Mouse (Mus musculus): ENCODE results near the gene Slc35f1. TPM values are rescaled to one million over a fixed set of nuclear protein-coding genes. Genes with fewer than 3 reads are reported as not detected.

Gene Slc35f1
- total and polyA plus RNA-seq, 3 experiments, result 0.07 to 0.11 TPM; not detected in 1

DNA sequence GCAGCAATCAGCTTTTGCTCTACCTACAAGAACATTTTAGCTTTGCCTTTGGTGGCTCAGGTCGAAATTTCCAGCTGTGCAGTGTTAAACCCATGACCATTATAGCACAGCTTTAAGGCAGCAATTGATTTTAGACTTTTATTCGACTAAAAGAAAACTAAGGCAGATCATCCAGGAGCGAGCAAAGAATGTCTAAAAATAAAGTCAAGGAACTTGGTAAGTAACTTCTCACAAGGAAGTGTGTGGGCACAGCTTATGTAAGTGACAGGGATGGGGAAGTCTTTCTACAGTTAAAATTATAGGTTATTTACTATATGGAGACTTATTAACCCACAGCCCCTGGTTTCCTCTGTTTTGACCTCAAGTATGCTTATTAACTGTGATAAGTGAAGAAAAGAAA lies 262.2 kb downstream of the Slc35f1 start:
- no peak overlapping the region for H3K4me3 ChIP-seq (replicated peaks in 1 of 3; ENCODE audit: low read depth in 2 of 3, low read length in 2 of 3, poor library complexity in 1 of 3)
- H3K9ac ChIP-seq (ENCODE audit: insufficient read depth, low read depth), result no peak overlapping the region
- H3K79me2 ChIP-seq (replicated peaks; ENCODE audit: control insufficient read depth, extremely low read depth, insufficient read depth, poor library complexity, severe bottlenecking), result no peaks in the 10 kb centered on the region
- H3K27ac ChIP-seq (ENCODE audit: insufficient read depth, low read depth), result no peak overlapping the region
- in situ Hi-C loops (cut with MboI; ENCODE audit: low pct_ligation_motif_present, low pct_unique_long_range_greater_than_20kb, low sequenced_read_pairs), result no loop called here
- dilution Hi-C loops (cut with MboI; ENCODE audit: extremely low pct_ligation_motif_present, extremely low pct_unique_long_range_greater_than_20kb, low sequenced_read_pairs), result no loop called here
- H3K9me3 ChIP-seq (replicated peaks; ENCODE audit: low read length), result no peaks in the 10 kb centered on the region
- H3K36me3 ChIP-seq (replicated peaks in 1 of 2; ENCODE audit: control insufficient read depth in 1 of 2, insufficient read depth in 1 of 2, low read length in 1 of 2), result no peaks in the 10 kb centered on the region
- no peaks in the 10 kb centered on the region for H3K4me1 ChIP-seq (ENCODE audit: control insufficient read depth in 1 of 2, insufficient read depth in 2 of 2)
- no peak for DNase-seq (ENCODE audit: extremely low read depth)
- no peaks in the 10 kb centered on the region for H3K27me3 ChIP-seq (replicated peaks)
- no peak for TF ChIP-seq USF1 (IDR thresholded peaks at IDR 0.05; ENCODE audit: low read depth, low read length)
- TF ChIP-seq USF2 (conservative IDR thresholded peaks at IDR 0.05; ENCODE audit: low read depth, low read length), result no peak
- no peak for TF ChIP-seq JUND (conservative IDR thresholded peaks at IDR 0.05; ENCODE audit: low read depth, low read length)
- no peak for TF ChIP-seq ZKSCAN1 (IDR thresholded peaks at IDR 0.05; ENCODE audit: borderline replicate concordance, low read depth, low read length)
- TF ChIP-seq MYC (IDR thresholded peaks at IDR 0.05; ENCODE audit: low read depth, low read length), result no peak
- TF ChIP-seq UBTF (IDR thresholded peaks at IDR 0.05; ENCODE audit: low read depth, low read length), result no peak
- no peak for TF ChIP-seq ELF1 (IDR thresholded peaks at IDR 0.05; ENCODE audit: low read depth, low read length)
- no peak for TF ChIP-seq JUN (IDR thresholded peaks at IDR 0.05; ENCODE audit: insufficient read depth, low read depth, low read length)
- TF ChIP-seq POLR2A (IDR thresholded peaks at IDR 0.05; ENCODE audit: low read depth, low read length), result no peak
- TF ChIP-seq ZC3H11A (IDR thresholded peaks at IDR 0.05; ENCODE audit: low read depth, low read length), result no peak
- no peak for TF ChIP-seq HCFC1 (IDR thresholded peaks at IDR 0.05; ENCODE audit: low read depth, low read length)
- no peak for TF ChIP-seq KAT2A (IDR thresholded peaks at IDR 0.05; ENCODE audit: insufficient replicate concordance, low read length)
- no peak for TF ChIP-seq CHD2 (IDR thresholded peaks at IDR 0.05; ENCODE audit: low read length)
- no peak for TF ChIP-seq BHLHE40 (IDR thresholded peaks at IDR 0.05; ENCODE audit: low read depth, low read length)
- TF ChIP-seq IRF4 (IDR thresholded peaks at IDR 0.05; ENCODE audit: low read depth, low read length), result no peak
- TF ChIP-seq SMC3 (IDR thresholded peaks at IDR 0.05; ENCODE audit: low read depth, low read length), result no peak
- no peak overlapping the region for H3K4me2 ChIP-seq (ENCODE audit: insufficient read depth, low read depth, poor library complexity, severe bottlenecking)

DNA sequence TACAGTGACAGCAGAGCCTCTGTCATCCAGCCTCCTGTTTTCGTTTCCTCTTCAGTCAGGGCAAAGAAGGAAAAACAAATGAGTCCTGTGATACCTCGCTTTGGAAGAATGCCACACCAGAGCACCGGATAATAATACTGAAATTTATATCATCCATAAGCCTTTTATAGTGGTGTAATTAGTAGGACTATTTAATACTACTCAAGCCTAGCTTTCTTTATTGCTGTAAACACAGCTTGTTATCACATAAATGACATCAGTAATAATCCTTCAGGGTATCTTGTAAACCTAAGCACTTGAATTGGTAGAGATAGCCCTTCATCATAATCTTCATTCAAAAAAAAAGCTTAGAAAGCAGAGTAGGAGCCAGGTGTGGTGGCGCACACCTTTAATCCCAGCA lies 266.4 kb downstream of the Slc35f1 start:
- H3K9ac ChIP-seq (ENCODE audit: insufficient read depth, low read depth), result no peak overlapping the region
- H3K4me3 ChIP-seq (replicated peaks in 1 of 3; ENCODE audit: low read depth in 2 of 3, low read length in 2 of 3, poor library complexity in 1 of 3), result no peak overlapping the region
- H3K27ac ChIP-seq (ENCODE audit: insufficient read depth, low read depth), result no peak overlapping the region
- H3K79me2 ChIP-seq (replicated peaks; ENCODE audit: control insufficient read depth, extremely low read depth, insufficient read depth, poor library complexity, severe bottlenecking), result no peaks in the 10 kb centered on the region
- in situ Hi-C loops (cut with MboI; ENCODE audit: low pct_ligation_motif_present, low pct_unique_long_range_greater_than_20kb, low sequenced_read_pairs), result no loop called here
- H3K9me3 ChIP-seq (replicated peaks; ENCODE audit: low read length), result no peaks in the 10 kb centered on the region
- no peaks in the 10 kb centered on the region for H3K36me3 ChIP-seq (replicated peaks in 1 of 2; ENCODE audit: control insufficient read depth in 1 of 2, insufficient read depth in 1 of 2, low read length in 1 of 2)
- no peak overlapping the region for H3K4me2 ChIP-seq (ENCODE audit: insufficient read depth, low read depth, poor library complexity, severe bottlenecking)
- TF ChIP-seq HCFC1 (IDR thresholded peaks at IDR 0.05; ENCODE audit: low read depth, low read length), result no peak
- H3K4me1 ChIP-seq (ENCODE audit: control insufficient read depth in 1 of 2, insufficient read depth in 2 of 2), result no peaks in the 10 kb centered on the region
- dilution Hi-C loops (cut with MboI; ENCODE audit: extremely low pct_ligation_motif_present, extremely low pct_unique_long_range_greater_than_20kb, low sequenced_read_pairs), result no loop called here
- no peaks in the 10 kb centered on the region for H3K27me3 ChIP-seq (replicated peaks)
- DNase-seq (ENCODE audit: extremely low read depth), result no peak

All from CH12.LX (cell line).